Mouse (Mus musculus) midbrain, embryonic 13.5 days (tissue): Measurements from ENCODE around the gene Dirc2. TPM values are rescaled to one million over a fixed set of nuclear protein-coding genes. Genes with fewer than 3 reads are reported as not detected.

Experiments
- ATAC-seq: fragments of 200-750 bp; cut with Nextera tagmentation; 2 replicates; pipeline ENCODE4 v1.8.0; 2017; ENCODE audit warnings: mild to moderate bottlenecking, moderate TSS enrichment, moderate library complexity
- H3K27ac ChIP-seq: fragments of 300-500 bp; sonication (generic); 2 replicates; pipeline ENCODE4 v1.5.1; 2015; ENCODE audit warnings: inconsistent platforms, mild to moderate bottlenecking, moderate library complexity
- H3K27me3 ChIP-seq: fragments of 300-500 bp; sonication (generic); 2 replicates; pipeline ENCODE4 v1.6.1; 2015; ENCODE audit warnings: mild to moderate bottlenecking, inconsistent platforms
- H3K36me3 ChIP-seq: fragments of 300-500 bp; sonication (generic); 2 replicates; pipeline ENCODE4 v1.6.1; 2015; ENCODE audit warnings: mild to moderate bottlenecking, inconsistent platforms
- H3K4me1 ChIP-seq: fragments of 300-500 bp; sonication (generic); replicated peaks from 2 replicates; pipeline ENCODE4 v1.6.1; 2015; ENCODE audit warnings: inconsistent platforms
- H3K4me2 ChIP-seq: fragments of 300-500 bp; sonication (generic); replicated peaks from 2 replicates; pipeline ENCODE4 v1.6.1; 2015; ENCODE audit warnings: moderate library complexity, mild to moderate bottlenecking, inconsistent platforms
- H3K4me3 ChIP-seq: fragments of 300-500 bp; sonication (generic); replicated peaks from 2 replicates; pipeline ENCODE4 v1.5.1; 2015; ENCODE audit warnings: mild to moderate bottlenecking, inconsistent platforms
- H3K9ac ChIP-seq: fragments of 300-500 bp; sonication (generic); replicated peaks from 2 replicates; pipeline ENCODE4 v1.6.1; 2015; ENCODE audit warnings: mild to moderate bottlenecking, inconsistent platforms
- H3K9me3 ChIP-seq: fragments of 300-500 bp; sonication (generic); 2 replicates; pipeline ENCODE4 v1.6.1; 2016; ENCODE audit warnings: mild to moderate bottlenecking, inconsistent platforms
- WGBS: fragments of 180-500 bp; shearing (Covaris S2); methylation state at CpG from one replicate; pipeline ENCODE4 v1.1.7; 2015; 5-methylcytosine and 5-hydroxymethylcytosine counted together
- polyA plus RNA-seq: library from polyadenylated mRNA; unstranded; fragments of >200 nt; fragmentation: Nextera tagmentation; extraction: Ambion mirVana; gene quantifications from 2 replicates; pipeline ENCODE4 v1.2.1, GENCODE M21; 2015

The Dirc2 gene
- polyA plus RNA-seq: 22.7 and 27.9 TPM in 2 replicates

- ATAC-seq: peak; percentile 89
- Histone ChIP-seq H3K9ac (peak within 1 kb of the TSS; percentile 89), H3K36me3 (no peaks in the 10 kb centered on the region), H3K9me3 (no peaks in the 10 kb centered on the region), H3K4me3 (peak within 1 kb of the TSS; percentile 70), H3K4me2 (peak within 1 kb of the TSS; percentile 73), H3K27me3 (no peaks in the 10 kb centered on the region), H3K4me1 (peaks cover 39% of the 10 kb centered on the region), H3K27ac (peak within 1 kb of the TSS; percentile 75)
- WGBS: under 1% methylated on average over 67 of the region's 78 CpGs
These were observed at the start of gene Dirc2 for GRCm38 (mm10) chr16:35768785-35769642. Gene Dirc2 (minus strand): TSS chr16:35769356.

- Histone ChIP-seq H3K27me3 (no peaks in the 10 kb centered on the region), H3K4me3 (no peak overlapping the region), H3K4me2 (no peak overlapping the region), H3K9ac (no peak overlapping the region), H3K4me1 (no peaks in the 10 kb centered on the region), H3K27ac (no peak overlapping the region), H3K36me3 (peaks cover 35% of the 10 kb centered on the region), H3K9me3 (no peaks in the 10 kb centered on the region)
- 33% methylated on average over 13 of the region's 13 CpGs for WGBS
- ATAC-seq: peak; percentile 91
These were observed 48.3 kb upstream of the Dirc2 start for GRCm38 (mm10) chr16:35817255-35818089.

GRCm38 (mm10) chr16:35813119-35813518 is 44.0 kb upstream of the Dirc2 start:
- no peaks in the 10 kb centered on the region for H3K9me3 ChIP-seq
- no peaks in the 10 kb centered on the region for H3K4me1 ChIP-seq
- H3K9ac ChIP-seq: no peak overlapping the region
- no peak overlapping the region for H3K4me2 ChIP-seq
- H3K27me3 ChIP-seq: no peaks in the 10 kb centered on the region
- no peak overlapping the region for H3K4me3 ChIP-seq
- WGBS: 86% methylated on average over 3 of the region's 3 CpGs
- H3K36me3 ChIP-seq: peaks cover 18% of the 10 kb centered on the region
- no peak overlapping the region for H3K27ac ChIP-seq
- ATAC-seq: no peak

GRCm38 (mm10) chr16:35808838-35809237 is 39.7 kb upstream of the Dirc2 start:
- no peaks in the 10 kb centered on the region for H3K9me3 ChIP-seq
- 95% methylated on average over 2 of the region's 2 CpGs for WGBS
- peaks cover 6% of the 10 kb centered on the region; the same call in 1 of the 2 replicates for H3K36me3 ChIP-seq
- ATAC-seq: no peak
- no peak overlapping the region for H3K9ac ChIP-seq
- no peak overlapping the region for H3K4me2 ChIP-seq
- H3K27me3 ChIP-seq: no peaks in the 10 kb centered on the region
- H3K4me3 ChIP-seq: no peak overlapping the region
- no peak overlapping the region for H3K27ac ChIP-seq
- no peaks in the 10 kb centered on the region for H3K4me1 ChIP-seq

GRCm38 (mm10) chr16:35807663-35807992 is 38.5 kb upstream of the Dirc2 start:
- WGBS: 54% methylated on average over 4 of the region's 4 CpGs
- H3K4me1 ChIP-seq: no peaks in the 10 kb centered on the region
- H3K27me3 ChIP-seq: no peaks in the 10 kb centered on the region

GRCm38 (mm10) chr16:35806973-35807662 is 38.0 kb upstream of the Dirc2 start:
- Histone ChIP-seq H3K9me3 (no peaks in the 10 kb centered on the region), H3K9ac (no peak overlapping the region), H3K27ac (0 out of 2 replicates have a peak overlapping the region, but pooled peaks have one; percentile 19), H3K36me3 (peaks cover 6% of the 10 kb centered on the region; the same call in 1 of the 2 replicates), H3K4me3 (no peak overlapping the region), H3K27me3 (no peaks in the 10 kb centered on the region), H3K4me2 (no peak overlapping the region), H3K4me1 (no peaks in the 10 kb centered on the region)
- 75% methylated on average over 6 of the region's 6 CpGs for WGBS
- no peak for ATAC-seq

More at GRCm38 (mm10) chr16:35807663-35807992, 38.5 kb upstream of the Dirc2 start:
- peaks cover 6% of the 10 kb centered on the region; the same call in 1 of the 2 replicates for H3K36me3 ChIP-seq
- no peak overlapping the region for H3K9ac ChIP-seq
- H3K4me3 ChIP-seq: no peak overlapping the region
- no peak overlapping the region for H3K27ac ChIP-seq
- H3K9me3 ChIP-seq: no peaks in the 10 kb centered on the region
- ATAC-seq: no peak
- no peak overlapping the region for H3K4me2 ChIP-seq

- no peak for ATAC-seq
- Histone ChIP-seq H3K36me3 (peaks cover 20% of the 10 kb centered on the region), H3K9me3 (peaks cover 9% of the 10 kb centered on the region)
These were observed 34.6 kb upstream of the Dirc2 start for GRCm38 (mm10) chr16:35803723-35804122.

GRCm38 (mm10) chr16:35802163-35802562 is 33.0 kb upstream of the Dirc2 start:
- Histone ChIP-seq H3K4me2 (no peak overlapping the region), H3K36me3 (peaks cover 26% of the 10 kb centered on the region), H3K4me1 (no peaks in the 10 kb centered on the region), H3K27ac (no peak overlapping the region), H3K27me3 (no peaks in the 10 kb centered on the region), H3K9me3 (peaks cover 13% of the 10 kb centered on the region), H3K4me3 (no peak overlapping the region), H3K9ac (no peak overlapping the region)
- WGBS: 96% methylated on average over 7 of the region's 7 CpGs
- ATAC-seq: no peak

More at GRCm38 (mm10) chr16:35803723-35804122, 34.6 kb upstream of the Dirc2 start:
- Histone ChIP-seq H3K4me2 (no peak overlapping the region), H3K9ac (no peak overlapping the region), H3K27me3 (no peaks in the 10 kb centered on the region), H3K4me3 (no peak overlapping the region), H3K4me1 (no peaks in the 10 kb centered on the region), H3K27ac (no peak overlapping the region)
- WGBS: 92% methylated on average over 4 of the region's 4 CpGs

GRCm38 (mm10) chr16:35791962-35792521 is 22.9 kb upstream of the Dirc2 start:
- no peak overlapping the region for H3K27ac ChIP-seq
- no peaks in the 10 kb centered on the region for H3K27me3 ChIP-seq
- H3K4me2 ChIP-seq: no peak overlapping the region
- WGBS: 66% methylated on average over 6 of the region's 6 CpGs
- no peak overlapping the region for H3K9ac ChIP-seq
- H3K4me3 ChIP-seq: no peak overlapping the region
- no peak for ATAC-seq
- H3K4me1 ChIP-seq: peaks cover 8% of the 10 kb centered on the region
- H3K9me3 ChIP-seq: no peaks in the 10 kb centered on the region
- H3K36me3 ChIP-seq: peaks cover 15% of the 10 kb centered on the region

- no peak overlapping the region for H3K27ac ChIP-seq
- 92% methylated on average over 6 of the region's 6 CpGs for WGBS
These were observed 19.2 kb upstream of the Dirc2 start for GRCm38 (mm10) chr16:35788330-35788729.

GRCm38 (mm10) chr16:35787568-35788189 is 18.5 kb upstream of the Dirc2 start:
- ATAC-seq: peak; percentile 75
- Histone ChIP-seq H3K36me3 (peaks cover 15% of the 10 kb centered on the region), H3K9ac (no peak overlapping the region), H3K27me3 (no peaks in the 10 kb centered on the region), H3K4me3 (no peak overlapping the region), H3K4me1 (peaks cover 10% of the 10 kb centered on the region), H3K4me2 (no peak overlapping the region), H3K27ac (no peak overlapping the region), H3K9me3 (no peaks in the 10 kb centered on the region)
- WGBS: 49% methylated on average over 8 of the region's 8 CpGs

More at GRCm38 (mm10) chr16:35788330-35788729, 19.2 kb upstream of the Dirc2 start:
- ATAC-seq: no peak
- Histone ChIP-seq H3K36me3 (peaks cover 15% of the 10 kb centered on the region), H3K9ac (no peak overlapping the region), H3K4me3 (no peak overlapping the region), H3K27me3 (no peaks in the 10 kb centered on the region), H3K4me2 (no peak overlapping the region), H3K4me1 (peaks cover 10% of the 10 kb centered on the region), H3K9me3 (no peaks in the 10 kb centered on the region)
